Mouse (Mus musculus) right cerebral cortex, adult 2 months (tissue): ENCODE data around the gene P2ry12.

Experiments
- DNase-seq, 2 experiments: peaks; one replicate each; pipeline ENCODE4 v3.0.0; 2021 to 2022; ENCODE audit warnings: low spot score in 2 of 2

The P2ry12 gene

GRCm38 (mm10) chr3:59230912-59231311 is 31.8 kb downstream of the P2ry12 start:
- DNase-seq, result peak in 1 of 2 experiments; percentile 43

DNA sequence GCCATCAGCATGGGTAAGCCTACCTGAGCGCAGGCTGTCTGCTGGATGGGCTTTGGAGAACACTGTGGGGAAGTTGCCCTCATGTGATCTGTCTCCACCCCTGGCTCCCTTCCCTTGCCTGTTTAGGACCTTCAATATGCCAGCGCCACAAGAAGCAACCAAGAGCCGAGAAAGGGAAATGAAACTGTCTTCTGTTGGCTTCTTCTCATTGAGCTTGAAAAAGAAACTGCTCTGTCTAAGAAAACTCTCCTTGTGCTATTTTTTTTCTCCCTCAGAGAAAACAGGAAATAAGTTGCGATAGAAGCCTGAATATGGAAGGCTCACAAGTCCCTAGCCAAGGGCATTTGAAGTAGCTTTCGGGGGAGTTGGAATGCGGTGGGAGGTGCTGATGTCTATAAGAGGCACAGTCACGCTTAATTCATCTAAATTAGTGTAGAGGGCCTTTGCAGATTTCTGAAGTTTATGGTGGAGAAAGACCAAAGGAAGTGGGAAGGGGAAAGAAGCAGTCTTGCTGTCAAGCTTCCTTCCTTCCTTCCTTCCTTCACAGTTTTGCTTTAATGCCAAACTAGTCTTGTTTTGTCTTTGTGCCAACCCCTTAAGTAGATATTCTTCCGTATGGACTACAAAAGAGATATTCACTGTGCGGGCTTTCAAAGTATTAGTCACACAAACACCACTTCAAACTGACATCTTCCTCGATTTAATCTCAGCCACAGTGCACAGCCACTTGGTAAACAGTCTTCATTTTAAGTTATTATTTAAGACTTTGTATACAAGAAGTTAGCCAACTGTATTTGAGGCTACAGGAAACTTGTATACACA is 33.7 kb downstream of the P2ry12 start:
- DNase-seq, result peak in 1 of 2 experiments; percentile 11

DNA sequence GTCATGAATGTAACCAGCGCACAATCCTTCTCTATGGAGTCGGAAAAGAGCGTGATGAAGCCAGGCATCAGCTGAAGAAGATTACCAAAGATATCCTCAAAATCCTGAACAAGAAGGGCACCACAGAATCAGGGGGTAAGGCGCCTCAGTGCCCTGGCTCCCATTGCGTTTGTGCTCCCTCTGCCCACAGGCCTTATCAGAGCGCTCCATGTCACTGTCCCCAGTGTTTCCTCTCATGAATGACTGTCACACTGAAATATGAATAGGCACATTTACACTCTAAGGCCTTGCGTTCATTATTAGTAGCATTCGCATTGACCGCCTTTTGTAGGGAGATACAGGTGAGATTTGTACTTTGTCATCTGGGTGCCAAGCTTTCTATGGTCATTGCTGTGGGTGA is 35.0 kb downstream of the P2ry12 start:
- no peak for DNase-seq

DNA sequence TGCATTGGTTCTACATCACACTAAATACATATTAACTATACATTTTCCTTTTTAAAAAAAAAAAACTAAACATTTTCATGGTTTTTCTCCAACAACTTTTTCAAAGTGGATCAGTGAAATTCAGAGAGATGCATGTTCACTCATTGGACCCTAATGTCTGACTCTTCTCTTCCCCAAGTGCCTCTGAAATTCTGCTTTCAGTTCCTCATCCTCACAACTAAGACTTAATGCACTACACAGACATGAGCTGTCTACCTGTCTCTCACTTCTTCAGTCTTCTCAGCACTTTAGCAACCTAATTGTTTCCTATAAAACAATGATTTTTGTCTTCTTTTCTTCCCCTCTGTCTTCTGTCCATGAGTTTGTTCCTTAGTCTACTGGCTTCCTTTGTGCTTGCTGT is 37.3 kb downstream of the P2ry12 start:
- no peak for DNase-seq

GRCm38 (mm10) chr3:59222303-59222702 is 40.4 kb downstream of the P2ry12 start:
- no peak for DNase-seq

DNA sequence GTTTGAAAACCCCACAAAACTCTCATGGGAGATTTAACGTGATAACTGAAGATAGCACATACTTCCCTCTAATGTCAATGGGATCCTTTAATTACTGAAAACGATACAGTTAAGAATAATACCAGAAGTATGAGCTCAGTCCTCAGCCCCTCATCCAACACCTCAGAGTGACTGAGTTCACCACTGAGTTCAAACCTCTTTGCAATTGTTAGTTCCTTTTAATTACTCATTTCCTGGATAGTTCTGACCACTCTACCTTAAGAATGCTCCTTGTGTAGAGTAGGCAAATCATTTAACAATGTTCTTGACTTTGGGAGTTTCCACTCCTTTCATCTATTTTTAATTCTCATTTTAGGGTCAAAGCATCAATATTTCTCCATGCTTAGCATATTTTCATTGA is 43.3 kb downstream of the P2ry12 start:
- DNase-seq, result no peak

DNA sequence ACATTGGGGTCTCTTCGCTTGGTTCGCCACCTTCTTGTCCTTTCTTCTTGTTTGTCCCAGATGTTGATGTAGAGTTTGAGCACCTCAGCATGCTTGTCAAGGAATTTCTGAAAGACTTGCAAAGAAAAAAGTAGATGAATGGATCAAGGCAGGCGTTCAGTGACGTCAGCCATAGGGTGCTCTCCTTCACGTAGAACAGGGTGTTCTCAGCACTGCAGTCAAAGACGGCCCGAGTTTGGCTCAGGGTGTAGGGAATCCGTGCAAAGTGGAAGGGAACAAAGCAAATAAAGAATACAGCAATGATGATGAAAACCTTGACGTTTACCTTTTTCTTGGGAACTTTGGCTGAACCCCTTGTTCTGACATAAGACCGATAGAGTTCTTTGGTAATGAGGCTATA is 45.5 kb downstream of the P2ry12 start:
- no peak for DNase-seq

DNA sequence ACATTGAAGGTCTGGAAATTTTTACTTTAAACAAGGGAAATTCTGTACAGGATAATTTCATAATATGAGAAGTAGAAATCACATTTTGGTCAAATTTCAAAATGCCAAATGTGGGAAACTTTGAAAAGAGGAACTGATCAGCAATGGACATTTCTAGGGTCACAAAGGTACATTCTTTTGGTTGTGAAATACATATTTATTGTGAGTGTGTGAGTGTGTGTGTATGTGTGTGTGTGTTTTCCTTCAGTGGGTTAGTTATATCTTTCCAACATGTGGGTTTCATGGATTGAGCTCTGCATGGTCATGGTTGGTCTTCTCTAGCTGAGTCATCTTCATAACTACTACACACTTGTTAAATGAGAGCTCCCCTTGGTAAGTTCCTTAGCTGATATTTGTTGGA is 50.3 kb downstream of the P2ry12 start:
- DNase-seq, result no peak

DNA sequence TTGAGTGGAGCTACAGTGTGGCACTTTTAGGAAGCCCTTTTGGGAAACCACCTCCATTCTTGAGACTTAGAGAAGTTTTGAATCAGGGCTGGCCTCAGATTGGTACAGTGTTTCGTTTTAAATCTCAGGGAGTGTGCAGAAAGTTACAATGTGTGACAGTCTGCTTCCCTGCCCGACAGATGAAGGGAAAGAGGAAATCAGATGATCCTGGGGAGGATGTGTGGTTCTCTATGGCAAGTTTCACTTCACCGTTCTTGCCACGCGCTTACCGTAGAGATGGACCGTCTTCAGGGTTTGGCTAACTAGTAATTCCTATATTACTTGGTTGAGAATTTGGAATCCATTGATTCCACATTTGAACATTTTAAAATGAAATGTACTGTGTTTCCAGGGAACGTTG is 50.9 kb downstream of the P2ry12 start:
- no peak for DNase-seq

DNA sequence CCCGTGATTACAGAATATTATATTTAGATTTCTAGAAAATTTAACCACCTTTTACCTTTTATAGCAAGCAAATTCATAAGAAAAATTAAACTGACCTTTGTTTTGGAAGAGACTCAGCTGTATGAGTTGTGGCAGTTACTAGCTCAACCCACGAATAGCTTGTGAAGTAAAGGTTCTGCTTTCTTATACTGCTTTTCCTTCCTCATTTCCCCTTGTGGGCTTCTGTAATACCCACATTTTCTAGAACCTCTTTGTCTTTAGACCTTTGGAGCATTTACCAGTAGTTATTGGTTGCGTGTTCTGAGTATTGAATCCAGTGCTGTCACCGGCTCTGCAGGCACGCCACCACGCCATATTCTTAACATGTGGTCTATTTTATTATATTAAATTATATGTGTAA is 51.9 kb downstream of the P2ry12 start, which contains the start of gene P2ry13:
Gene P2ry13, minus strand, starts transcription at position 156 of the 400 bp plus-strand sequence.
- DNase-seq, result no peak

- DNase-seq, result no peak
Observed at GRCm38 (mm10) chr3:59210089-59210488, 52.6 kb downstream of the P2ry12 start.

- DNase-seq, result peak in 1 of 2 experiments; percentile 44
Observed at GRCm38 (mm10) chr3:59208650-59209548, 53.8 kb downstream of the P2ry12 start.

DNA sequence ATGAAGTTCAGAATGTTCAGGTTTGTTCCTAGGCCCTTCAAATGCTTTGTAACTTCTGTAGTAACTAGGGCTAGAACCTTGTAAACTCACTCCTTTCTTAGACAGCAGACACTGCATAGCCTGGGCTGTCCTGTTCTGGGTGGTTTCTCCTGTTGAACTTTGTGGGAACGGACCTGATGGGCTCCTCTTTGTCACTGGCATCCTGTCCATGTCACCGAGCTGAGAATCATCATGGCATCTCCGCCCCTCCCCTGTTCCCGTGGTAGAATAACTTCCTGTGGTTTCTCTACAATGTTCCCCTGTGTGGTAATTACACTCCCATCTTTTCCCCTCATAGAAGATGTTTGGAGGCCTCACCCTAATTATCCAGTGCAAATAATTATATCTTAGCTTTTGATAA is 56.7 kb downstream of the P2ry12 start:
- no peak for DNase-seq

DNA sequence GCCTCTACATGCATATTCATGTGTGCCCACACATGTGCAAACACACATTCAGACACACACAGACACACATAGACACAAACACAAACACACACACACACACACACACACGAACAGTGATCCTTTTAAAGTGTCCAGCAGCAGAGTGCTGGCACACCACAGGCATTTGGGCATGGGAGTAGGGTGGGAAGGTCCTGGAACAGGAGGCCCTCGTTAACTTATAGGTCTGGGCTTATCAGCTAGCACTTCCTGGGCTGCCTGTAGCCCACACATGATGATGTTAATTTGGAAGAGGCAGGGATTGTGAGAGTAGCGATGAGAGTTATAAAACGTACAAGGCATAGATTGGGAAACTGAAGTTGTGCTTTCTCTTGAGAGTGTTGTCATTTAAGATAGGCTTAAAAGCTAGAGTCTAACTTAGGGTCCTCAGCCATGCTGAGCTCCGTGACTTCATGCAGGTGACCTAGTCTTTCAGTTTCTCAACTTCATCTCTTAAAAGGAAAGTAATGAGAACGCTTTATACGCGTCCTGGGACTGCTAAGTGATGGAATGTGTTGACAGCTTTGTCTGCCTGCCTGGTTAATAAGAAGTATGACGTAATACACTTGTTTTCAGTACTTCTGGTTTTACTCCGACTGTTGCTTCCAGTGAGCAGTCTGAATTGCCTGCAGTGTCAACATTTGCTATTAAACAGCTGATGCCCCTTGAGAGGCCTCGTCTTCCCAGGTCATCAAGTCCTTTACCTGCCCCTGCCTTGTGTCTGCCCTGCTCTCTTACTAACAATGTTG is 57.8 kb downstream of the P2ry12 start:
- no peak for DNase-seq

- DNase-seq, result no peak
Observed at GRCm38 (mm10) chr3:59203802-59204520, 58.7 kb downstream of the P2ry12 start.

- DNase-seq, result no peak
Observed at GRCm38 (mm10) chr3:59197329-59197948, 65.2 kb downstream of the P2ry12 start.

DNA sequence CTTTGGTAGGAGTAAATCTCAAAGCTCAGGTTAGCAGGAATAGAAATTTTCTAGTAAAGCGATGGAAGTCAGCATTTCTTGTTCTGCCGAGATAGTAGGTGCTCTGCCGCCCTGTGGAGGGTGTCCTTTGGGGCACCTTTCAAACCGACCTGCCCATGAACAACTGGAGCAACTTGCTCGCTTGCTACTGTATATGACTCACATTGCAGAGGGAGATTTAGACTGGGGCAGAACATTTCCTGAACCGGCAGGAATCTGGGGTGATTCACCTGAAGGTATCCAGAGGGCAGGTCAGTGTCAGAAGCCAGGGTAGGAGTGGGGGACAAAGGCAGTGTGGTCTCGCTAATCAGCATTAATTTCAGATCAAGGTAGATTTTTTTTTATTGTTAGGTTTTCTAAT is 67.7 kb downstream of the P2ry12 start, which contains the start of gene Gpr87:
Gene Gpr87, minus strand, starts transcription at position 167 of the 400 bp plus-strand sequence.
- no peak for DNase-seq

- DNase-seq, result no peak
Observed at GRCm38 (mm10) chr3:59194099-59194498, 68.6 kb downstream of the P2ry12 start.

- no peak for DNase-seq
Observed at GRCm38 (mm10) chr3:59191674-59192073, 71.0 kb downstream of the P2ry12 start.

DNA sequence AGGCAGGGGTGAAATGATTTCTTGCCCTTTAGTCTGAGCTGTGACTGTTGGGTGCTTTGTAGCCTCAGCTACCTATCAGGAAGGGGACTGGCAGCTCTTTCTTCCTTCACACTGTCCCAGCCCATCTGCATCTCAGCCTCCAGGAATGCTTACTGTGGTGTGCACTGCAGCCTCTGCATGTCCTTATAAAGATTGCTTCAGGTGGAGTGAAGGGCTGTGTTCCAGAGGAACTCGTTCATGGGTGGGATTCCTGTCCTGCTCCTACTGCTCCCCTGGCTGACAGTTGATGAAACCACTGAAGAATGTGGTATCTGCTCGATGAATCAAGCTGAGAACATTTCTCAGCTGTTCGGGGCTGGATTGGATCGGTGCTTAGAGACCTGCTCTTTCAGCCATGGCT is 75.3 kb downstream of the P2ry12 start:
- DNase-seq, result no peak

GRCm38 (mm10) chr3:59185662-59186061 is 77.0 kb downstream of the P2ry12 start:
- no peak for DNase-seq
